Mouse (Mus musculus) brown adipose tissue, adult 24 weeks (tissue): ENCODE data around the gene Atp8a1. TPM values are rescaled to one million over a fixed set of nuclear protein-coding genes. Genes with fewer than 3 reads are reported as not detected.

Experiments
- H3K27ac ChIP-seq: fragments of 200-500 bp; replicated peaks from 2 replicates; pipeline ENCODE4 v1.5.1; 2012; ENCODE audit warnings: low read depth, mild to moderate bottlenecking, low read length
- H3K4me1 ChIP-seq: fragments of 200-500 bp; 2 replicates; pipeline ENCODE4 v1.6.1; 2012; ENCODE audit warnings: low read length, mixed read lengths; ENCODE audit not compliant: control insufficient read depth, insufficient read depth, insufficient read length
- H3K4me3 ChIP-seq: fragments of 200-500 bp; 2 replicates; pipeline ENCODE4 v1.5.1; 2012; ENCODE audit warnings: low read depth, mild to moderate bottlenecking, low read length, moderate library complexity; ENCODE audit not compliant: insufficient read depth
- polyA plus RNA-seq: library from polyadenylated mRNA; stranded (reverse); fragments of >200 nt; gene quantifications from 2 replicates; pipeline ENCODE4 v1.2.4, GENCODE M21; 2012; ENCODE audit not compliant: missing spikeins, insufficient read depth, insufficient read length

The Atp8a1 gene
- polyA plus RNA-seq, 1 experiment: 20.9 TPM

DNA sequence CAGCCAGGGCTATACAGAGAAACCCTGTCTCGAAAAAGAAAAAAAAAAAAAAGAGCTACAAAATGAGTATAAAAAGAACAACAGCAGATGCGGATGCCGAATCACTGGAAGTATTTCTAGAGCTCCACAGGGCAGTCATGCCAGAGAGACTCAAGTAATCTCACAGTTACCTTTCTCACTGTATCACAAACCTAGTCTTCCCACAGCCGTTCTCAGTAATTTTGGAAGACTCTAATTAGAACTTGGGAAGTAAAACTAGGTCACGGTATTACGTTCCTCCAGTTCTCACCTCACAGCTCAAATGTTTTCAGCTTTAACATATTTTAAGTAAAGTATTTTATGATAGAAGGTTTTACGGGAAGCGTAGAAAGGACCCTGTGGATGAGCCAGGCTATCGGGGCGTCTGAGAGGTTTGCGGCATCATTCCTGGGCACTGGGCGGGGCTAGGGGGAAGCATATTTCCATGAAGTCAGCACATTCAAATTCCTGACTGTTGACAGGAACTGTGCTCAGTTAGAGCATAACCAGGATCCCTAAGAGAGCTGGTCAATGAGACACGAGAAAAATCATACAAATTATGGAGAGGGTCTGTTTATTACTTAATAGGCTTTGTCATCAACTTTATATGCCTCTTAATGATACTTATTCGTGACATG is 152.1 kb downstream of the Atp8a1 start:
- no peak overlapping the region for H3K4me3 ChIP-seq
- no peaks in the 10 kb centered on the region for H3K4me1 ChIP-seq
- no peak overlapping the region for H3K27ac ChIP-seq

DNA sequence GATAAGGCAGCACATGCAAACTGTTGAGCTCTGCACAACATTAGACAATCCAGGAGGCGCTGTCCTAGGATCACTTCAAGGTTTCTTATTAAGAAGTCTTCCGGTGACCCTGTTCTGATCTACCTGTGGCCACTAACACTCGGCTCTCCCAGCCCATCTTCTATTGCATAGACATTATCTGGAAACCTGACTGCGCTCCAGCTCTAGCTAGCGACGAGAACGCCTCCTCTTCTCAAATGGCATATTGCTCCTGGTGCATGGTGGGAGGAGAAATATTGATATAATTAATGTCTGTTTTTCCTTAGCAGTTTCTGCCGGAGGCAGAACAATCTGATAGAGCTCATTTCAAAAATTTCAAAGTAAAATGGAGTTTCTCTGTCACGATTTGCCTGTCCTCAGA is 156.9 kb downstream of the Atp8a1 start:
- H3K4me1 ChIP-seq: no peaks in the 10 kb centered on the region
- no peak overlapping the region for H3K27ac ChIP-seq

DNA sequence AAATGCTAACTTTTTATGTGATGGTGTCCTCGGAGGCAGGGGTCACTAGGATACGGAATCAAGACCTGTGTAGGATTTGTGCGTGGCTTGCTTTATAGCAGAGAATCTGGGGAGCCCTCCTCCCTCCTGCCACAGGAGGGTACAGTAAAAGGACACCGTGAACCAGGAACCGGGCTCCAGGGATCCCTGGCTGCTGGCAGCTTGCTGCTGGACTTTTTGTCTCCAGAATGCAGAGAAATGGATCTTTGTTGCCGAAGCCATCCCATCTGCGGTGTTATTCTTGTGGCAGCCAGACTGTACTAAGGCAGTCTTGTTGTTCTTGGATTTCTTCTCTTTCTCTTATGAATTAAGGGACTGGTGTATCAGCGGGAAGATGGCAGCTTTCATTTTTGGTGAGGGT is 159.2 kb downstream of the Atp8a1 start:
- Histone ChIP-seq H3K4me1 (no peaks in the 10 kb centered on the region), H3K27ac (no peak overlapping the region), H3K4me3 (no peak overlapping the region)

More for the DNA sequence above, 156.9 kb downstream of the Atp8a1 start:
- no peak overlapping the region for H3K4me3 ChIP-seq

DNA sequence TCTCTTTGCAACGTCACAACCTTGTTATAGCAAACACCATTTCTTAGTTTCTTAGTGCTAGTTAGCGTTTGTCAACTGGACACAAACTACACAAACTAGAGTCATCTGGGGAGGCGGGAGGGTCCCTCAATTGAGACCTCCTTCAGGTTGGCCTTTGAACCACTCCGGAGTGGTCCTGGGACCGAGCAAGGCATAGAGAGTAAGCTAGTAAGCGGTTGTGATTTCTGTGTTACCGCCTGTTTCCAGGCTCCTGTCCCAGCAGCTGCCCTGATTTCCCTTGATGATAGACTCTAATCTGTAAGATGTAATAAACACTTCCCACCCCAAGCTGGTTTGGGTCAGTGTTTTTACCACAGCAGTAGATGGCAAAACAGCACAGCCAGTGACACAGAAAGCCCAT is 161.3 kb downstream of the Atp8a1 start:
- Histone ChIP-seq H3K4me1 (no peaks in the 10 kb centered on the region), H3K4me3 (no peak overlapping the region), H3K27ac (no peak overlapping the region)

DNA sequence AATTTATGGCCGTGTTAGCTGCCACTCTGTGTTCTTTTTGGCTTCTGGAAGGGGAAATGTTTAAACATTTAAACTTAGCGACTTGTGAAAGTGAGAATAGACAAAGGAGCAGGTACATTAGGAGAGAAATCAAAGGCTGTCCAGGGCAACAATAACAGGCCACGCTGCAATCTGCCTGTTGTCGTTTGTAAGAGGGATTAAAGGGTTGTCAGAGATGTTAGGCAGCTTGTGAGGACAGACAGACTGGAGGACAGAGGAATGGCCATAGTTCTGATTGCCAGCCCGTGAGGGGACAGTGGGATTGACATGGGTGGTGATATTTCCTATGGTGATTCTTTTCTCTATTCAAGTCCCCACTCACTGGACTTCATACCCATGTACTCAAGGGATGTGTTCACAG is 161.8 kb downstream of the Atp8a1 start:
- Histone ChIP-seq H3K27ac (no peak overlapping the region), H3K4me1 (no peaks in the 10 kb centered on the region), H3K4me3 (no peak overlapping the region)

DNA sequence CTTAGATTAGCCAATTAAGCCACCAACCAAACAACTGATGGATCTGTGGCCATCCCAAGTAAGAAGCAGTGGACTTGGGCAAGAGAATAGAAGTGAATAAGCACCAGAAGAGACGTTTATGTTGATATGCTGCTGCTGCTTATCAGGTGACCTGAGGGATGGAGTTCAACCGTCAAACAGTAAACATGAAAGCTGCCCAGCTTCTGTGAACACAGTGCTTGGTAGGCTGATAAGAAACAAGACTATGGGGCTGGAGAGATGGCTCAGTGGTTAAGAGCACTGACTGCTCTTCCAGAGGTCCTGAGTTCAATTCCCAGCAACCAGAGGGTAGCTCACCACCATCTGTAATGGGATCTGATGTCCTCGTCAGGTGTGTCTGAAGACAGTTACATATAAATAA is 168.4 kb downstream of the Atp8a1 start:
- H3K4me1 ChIP-seq: no peaks in the 10 kb centered on the region
- no peak overlapping the region for H3K27ac ChIP-seq
- no peak overlapping the region for H3K4me3 ChIP-seq

DNA sequence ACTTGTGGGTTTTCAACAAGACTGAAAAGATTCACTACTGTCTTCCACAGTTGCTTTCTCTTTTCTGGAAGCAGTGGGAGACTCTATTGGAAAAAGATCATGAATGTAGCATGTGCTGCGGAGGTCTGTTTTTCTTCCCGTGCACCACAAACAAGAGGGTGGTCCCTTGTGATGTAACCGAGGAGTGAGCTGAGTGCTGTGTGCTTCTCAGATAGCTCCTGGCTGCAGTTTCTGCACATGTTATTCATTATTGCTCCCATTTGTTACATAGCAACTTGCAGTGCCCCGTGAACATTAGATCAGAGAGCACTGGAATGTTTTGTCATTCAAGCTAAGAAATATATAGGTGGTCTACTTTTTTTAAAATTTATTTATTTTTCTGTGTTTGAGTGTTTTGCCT is 174.2 kb downstream of the Atp8a1 start:
- H3K27ac ChIP-seq: no peak overlapping the region
- H3K4me1 ChIP-seq: peaks cover 2% of the 10 kb centered on the region; the same call in 1 of the 2 replicates
- H3K4me3 ChIP-seq: no peak overlapping the region

DNA sequence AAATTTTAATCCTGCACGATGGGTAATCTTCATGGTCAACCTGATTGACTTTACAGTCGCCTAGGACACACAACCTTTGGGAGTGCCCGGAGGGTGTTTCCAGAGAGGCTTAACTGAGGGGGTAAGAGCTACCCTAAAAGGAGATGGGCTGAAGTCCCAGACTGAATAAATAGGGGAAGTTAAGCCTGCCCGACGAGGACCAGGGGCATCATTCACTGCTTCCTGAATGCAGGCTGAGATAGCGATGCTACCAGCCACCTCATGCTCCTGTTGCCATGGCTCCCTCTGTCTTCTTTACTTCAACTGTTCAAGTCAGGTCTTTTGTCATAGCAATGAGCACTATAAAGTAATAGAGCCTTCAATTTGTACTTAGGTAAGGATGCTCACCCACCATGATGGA is 177.1 kb downstream of the Atp8a1 start:
- Histone ChIP-seq H3K27ac (no peak overlapping the region), H3K4me3 (no peak overlapping the region), H3K4me1 (peaks cover 2% of the 10 kb centered on the region; the same call in 1 of the 2 replicates)

DNA sequence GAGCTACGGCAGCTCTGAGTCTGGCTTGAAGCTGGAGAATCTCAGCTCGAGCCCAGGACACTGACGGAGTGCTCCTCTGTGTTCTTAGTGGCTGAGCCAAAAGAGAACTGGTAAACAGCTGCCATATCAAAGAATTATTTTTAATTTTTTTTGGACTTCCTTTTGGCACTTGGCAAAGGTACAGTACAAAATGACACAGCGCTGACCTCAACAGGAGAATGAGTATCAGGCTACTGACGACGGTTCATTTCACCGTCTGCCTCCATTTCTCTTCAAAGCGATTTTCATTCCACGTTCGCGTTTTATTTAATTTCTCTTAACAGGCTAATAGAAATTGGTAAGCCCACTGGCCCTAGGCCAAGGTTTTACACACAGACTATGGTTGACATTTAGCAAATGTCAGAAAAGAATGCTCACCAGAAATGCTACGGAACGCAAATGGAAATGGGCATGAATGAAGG is 177.8 kb downstream of the Atp8a1 start:
- Histone ChIP-seq H3K27ac (no peak overlapping the region), H3K4me1 (peaks cover 2% of the 10 kb centered on the region; the same call in 1 of the 2 replicates), H3K4me3 (no peak overlapping the region)

DNA sequence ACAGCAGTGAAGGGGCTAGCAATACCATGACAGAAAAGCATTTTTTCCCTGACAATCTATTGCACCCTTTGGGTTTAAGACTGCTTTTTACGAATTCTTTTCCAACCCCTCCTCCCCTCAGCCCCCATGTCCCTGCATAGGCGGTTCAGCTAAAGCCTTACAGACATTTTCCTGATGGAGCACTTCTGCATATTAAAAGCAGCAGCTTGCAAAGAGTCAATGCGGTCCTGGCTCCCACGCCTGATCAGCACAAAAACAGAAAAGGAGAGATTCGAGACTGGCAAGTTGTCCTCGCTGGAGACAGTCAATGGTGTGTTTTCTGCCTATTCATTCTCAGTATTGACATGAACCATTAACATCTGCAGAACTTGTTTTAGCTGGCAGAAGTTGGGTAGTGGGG is 184.5 kb downstream of the Atp8a1 start:
- H3K4me3 ChIP-seq: no peak overlapping the region
- no peak overlapping the region for H3K27ac ChIP-seq
- H3K4me1 ChIP-seq: no peaks in the 10 kb centered on the region

DNA sequence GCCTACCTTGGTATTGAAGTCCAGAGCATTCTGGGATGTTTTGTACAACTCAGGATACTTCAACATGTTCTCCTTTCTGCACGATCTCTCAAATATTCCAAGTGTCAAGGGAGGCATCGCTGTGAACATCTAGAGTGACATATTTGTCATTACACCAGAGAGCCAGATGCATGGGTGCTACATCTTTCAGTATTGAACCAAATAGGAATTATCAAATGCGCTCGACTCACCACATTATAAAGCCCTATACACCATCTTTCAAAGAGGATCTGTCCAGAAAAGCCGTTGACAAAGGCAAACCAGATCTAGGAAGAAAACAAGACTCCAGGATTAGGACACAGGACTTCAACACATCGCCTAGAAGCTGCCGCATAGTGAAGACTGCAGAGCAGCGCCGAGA is 187.4 kb downstream of the Atp8a1 start:
- no peak overlapping the region for H3K4me3 ChIP-seq
- no peak overlapping the region for H3K27ac ChIP-seq
- no peaks in the 10 kb centered on the region for H3K4me1 ChIP-seq

DNA sequence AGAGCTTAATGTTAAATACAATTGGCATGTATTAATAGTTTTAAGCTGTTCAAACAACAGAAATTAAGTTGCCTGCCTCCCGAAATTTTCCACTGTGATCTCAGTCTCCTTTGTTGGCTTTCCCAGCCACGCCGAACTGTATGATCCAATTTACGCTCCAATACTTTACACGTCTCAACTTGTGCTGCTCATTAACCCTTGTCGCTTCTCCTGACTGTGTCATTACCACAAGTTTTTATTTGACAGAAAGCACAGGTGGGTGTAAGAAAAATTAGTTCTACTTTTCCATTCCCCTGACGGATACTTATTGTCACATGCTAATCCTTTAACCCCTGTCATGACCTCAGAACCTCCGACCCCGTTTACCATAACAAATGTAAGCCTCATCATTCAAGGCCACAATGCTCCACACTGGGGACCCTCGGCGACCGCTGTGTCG is 190.4 kb downstream of the Atp8a1 start:
- Histone ChIP-seq H3K27ac (no peak overlapping the region), H3K4me3 (no peak overlapping the region)

DNA sequence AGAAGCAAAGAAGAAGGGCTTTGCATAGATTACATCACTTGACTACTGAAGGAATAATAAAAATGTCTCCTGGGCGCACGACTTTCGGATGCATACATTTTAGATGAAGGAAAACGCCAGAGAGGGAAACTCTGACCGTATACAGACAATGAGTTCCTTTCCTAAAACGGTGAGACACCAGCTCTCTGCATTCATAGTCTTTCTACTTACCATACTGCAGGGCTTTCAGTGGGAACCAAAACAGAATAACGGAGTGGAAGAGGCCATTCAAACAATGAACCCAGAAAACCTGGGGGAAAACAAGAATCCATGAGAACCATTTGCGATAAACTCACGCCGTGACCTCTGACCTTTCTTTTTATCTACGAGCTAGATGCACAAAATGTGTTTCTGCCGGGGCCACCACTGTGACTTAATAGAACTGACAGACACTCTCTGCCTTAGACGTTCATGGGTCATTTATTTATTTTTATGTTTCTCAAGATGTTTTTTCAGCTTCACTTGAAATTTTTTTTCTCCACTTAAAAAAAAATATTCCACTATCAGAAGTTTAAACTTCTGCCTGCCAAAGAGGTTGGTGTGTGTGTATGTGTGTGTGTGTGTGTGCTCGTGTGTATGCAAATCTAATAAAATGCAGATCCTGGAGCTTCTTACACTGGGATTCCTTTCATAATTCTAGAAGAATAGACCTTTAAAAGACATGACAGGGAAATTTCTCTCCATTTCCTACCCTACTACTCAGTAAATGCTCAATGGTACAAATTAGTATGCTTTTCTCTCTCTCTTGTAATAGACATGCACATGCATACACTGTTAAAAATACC is 191.3 kb downstream of the Atp8a1 start:
- Histone ChIP-seq H3K4me3 (no peak overlapping the region), H3K4me1 (no peaks in the 10 kb centered on the region), H3K27ac (no peak overlapping the region)

More for the DNA sequence above, 190.4 kb downstream of the Atp8a1 start:
- no peaks in the 10 kb centered on the region for H3K4me1 ChIP-seq

DNA sequence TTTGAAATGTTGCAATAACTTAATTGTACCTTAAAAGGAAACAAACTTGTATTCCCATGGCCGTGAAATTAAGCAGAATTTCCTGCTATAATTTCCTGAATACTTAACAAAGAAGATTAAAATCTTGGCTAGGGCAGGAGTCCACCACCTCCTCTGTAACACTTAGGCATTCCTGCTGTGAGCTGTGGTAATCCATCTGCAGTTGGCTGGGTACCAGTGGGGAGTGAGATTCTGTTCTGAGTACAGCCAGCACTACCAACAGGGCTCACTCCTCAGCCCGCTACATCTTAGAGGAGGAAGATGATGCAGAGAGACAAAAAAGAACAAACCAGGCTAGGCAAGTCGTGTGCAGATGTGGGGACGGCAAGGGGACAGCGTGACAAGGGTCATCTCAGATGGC is 192.7 kb downstream of the Atp8a1 start:
- Histone ChIP-seq H3K27ac (no peak overlapping the region), H3K4me1 (no peaks in the 10 kb centered on the region), H3K4me3 (no peak overlapping the region)

DNA sequence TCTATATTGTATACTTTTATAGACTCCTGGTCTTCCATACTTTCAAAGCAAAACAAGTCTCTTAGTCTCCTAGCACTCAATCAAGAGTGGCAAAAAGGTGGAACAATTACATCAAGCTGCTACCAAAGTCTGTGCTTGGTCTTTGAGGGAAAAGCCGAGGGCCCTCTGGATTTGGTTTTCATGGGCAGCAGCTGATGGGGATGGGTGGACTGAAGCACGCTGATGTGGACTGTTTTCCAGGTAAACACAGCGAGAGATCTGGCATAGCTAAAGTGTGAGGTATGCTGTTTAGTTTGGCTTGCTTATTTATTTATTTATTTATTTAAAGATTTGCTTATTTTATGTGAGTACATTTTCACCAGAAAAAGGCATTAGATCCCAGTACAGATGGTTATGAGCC is 193.7 kb downstream of the Atp8a1 start:
- Histone ChIP-seq H3K4me1 (no peaks in the 10 kb centered on the region), H3K27ac (no peak overlapping the region), H3K4me3 (no peak overlapping the region)

DNA sequence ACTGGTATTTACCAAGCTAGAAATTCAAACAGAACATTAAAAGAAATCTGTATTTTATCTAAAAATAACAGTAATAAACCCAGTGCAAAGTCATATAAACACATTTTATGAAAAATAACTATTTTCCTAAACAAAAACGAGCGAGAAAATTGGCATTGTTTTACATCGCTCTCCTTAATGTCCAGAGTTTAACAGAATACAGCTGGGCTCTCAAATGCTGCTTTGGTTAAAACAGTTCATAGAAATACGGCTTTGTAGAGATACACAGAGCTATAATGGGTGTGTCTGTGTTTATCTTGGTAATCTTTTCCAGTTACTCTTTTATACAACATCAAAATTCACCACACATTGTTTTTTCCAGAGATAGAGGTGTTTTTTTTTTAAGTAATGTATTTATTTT is 194.8 kb downstream of the Atp8a1 start:
- Histone ChIP-seq H3K4me1 (no peaks in the 10 kb centered on the region), H3K27ac (no peak overlapping the region), H3K4me3 (no peak overlapping the region)
